Mouse (Mus musculus) G1E (cell line): ENCODE data around the gene AL607142.1. TPM values are rescaled to one million over a fixed set of nuclear protein-coding genes. Genes with fewer than 3 reads are reported as not detected.

Source experiments
- ATAC-seq: 2 replicates; pipeline ENCODE4 v1.8.0; 2016; ENCODE audit warnings: mild to moderate bottlenecking; ENCODE audit not compliant: insufficient number of reproducible peaks, poor library complexity, low FRiP score, severe bottlenecking; ENCODE audit errors: extremely low read depth
- DNase-seq: peaks from one replicate; pipeline ENCODE4 v3.0.0; 2012; ENCODE audit warnings: low spot score
- H3K27me3 ChIP-seq: 2 replicates; pipeline ENCODE4 v1.6.1; 2012; ENCODE audit warnings: mild to moderate bottlenecking, low read length, inconsistent platforms; ENCODE audit not compliant: insufficient read depth
- H3K36me3 ChIP-seq: replicated peaks from 2 replicates; pipeline ENCODE3; 2012; ENCODE audit warnings: mild to moderate bottlenecking, inconsistent platforms
- H3K4me1 ChIP-seq: 2 replicates; pipeline ENCODE4 v1.6.1; 2012; ENCODE audit warnings: low read depth, low read length, inconsistent platforms, mixed read lengths; ENCODE audit not compliant: insufficient read depth
- H3K4me3 ChIP-seq: 2 replicates; pipeline ENCODE4 v1.5.1; 2012; ENCODE audit warnings: low read depth, mild to moderate bottlenecking, inconsistent platforms, low read length, moderate library complexity, mixed read lengths
- H3K9me3 ChIP-seq: replicated peaks from 2 replicates; pipeline ENCODE4 v1.6.1; 2012; ENCODE audit warnings: inconsistent platforms
- CTCF ChIP-seq: IDR thresholded peaks from 2 replicates; pipeline ENCODE4 v1.5.1; 2012; ENCODE audit warnings: low read depth, low read length, inconsistent platforms, mixed read lengths
- GATA1 ChIP-seq: IDR thresholded peaks from 2 replicates; pipeline ENCODE4 v1.6.1; 2012; ENCODE audit warnings: borderline replicate concordance, low read length, inconsistent platforms, mixed read lengths
- GATA2 ChIP-seq: IDR thresholded peaks from 2 replicates; pipeline ENCODE4 v1.6.1; 2012; ENCODE audit warnings: low read depth, low read length, inconsistent platforms, borderline replicate concordance
- POLR2AphosphoS5 ChIP-seq: IDR thresholded peaks from 2 replicates; pipeline ENCODE4 v1.6.1; 2012; ENCODE audit warnings: low read depth, low read length, inconsistent platforms; ENCODE audit not compliant: insufficient replicate concordance
- TAL1 ChIP-seq: conservative IDR thresholded peaks from 2 replicates; pipeline ENCODE4 v1.6.1; 2012; ENCODE audit warnings: low read depth, low read length, inconsistent platforms, mixed read lengths
- polyA plus RNA-seq: library from polyadenylated mRNA; stranded (reverse); fragments of >175 nt; gene quantifications from 2 replicates; pipeline ENCODE4 v1.2.3, GENCODE M21; 2012
- total RNA-seq, 2 experiments: library from RNA; stranded (forward) in 1 of 2; stranded (reverse) in 1 of 2; fragments of 200-1000 nt in 1 of 2; fragments of >200 nt in 1 of 2; fragmentation: Nextera tagmentation in 1 of 2; gene quantifications; 2 replicates each; pipeline ENCODE4 v1.2.3; 2014 to 2017

The AL607142.1 gene
- total and polyA plus RNA-seq, 3 experiments = not detected

- TF ChIP-seq TAL1 (no peak), POLR2AphosphoS5 (no peak), GATA1 (no peak), CTCF (no peak), GATA2 (no peak)
- Histone ChIP-seq H3K36me3 (no peaks in the 10 kb centered on the region), H3K9me3 (peaks cover 86% of the 10 kb centered on the region), H3K4me1 (no peaks in the 10 kb centered on the region), H3K27me3 (no peaks in the 10 kb centered on the region), H3K4me3 (no peak overlapping the region)
- DNase-seq (no peak), ATAC-seq (no peak)
Observed at GRCm38 (mm10) chr4:120045131-120045537, 19.7 kb upstream of the AL607142.1 start.

- H3K4me3 ChIP-seq = no peak overlapping the region
- ATAC-seq = no peak
- peaks cover 86% of the 10 kb centered on the region for H3K9me3 ChIP-seq
- H3K27me3 ChIP-seq = no peaks in the 10 kb centered on the region
- no peak for TF ChIP-seq GATA2
- no peak for TF ChIP-seq GATA1
- TF ChIP-seq POLR2AphosphoS5 = no peak
- no peak for TF ChIP-seq TAL1
- no peak for TF ChIP-seq CTCF
- no peak for DNase-seq
- H3K36me3 ChIP-seq = no peaks in the 10 kb centered on the region
- H3K4me1 ChIP-seq = no peaks in the 10 kb centered on the region
Observed at GRCm38 (mm10) chr4:120045871-120046270, 18.9 kb upstream of the AL607142.1 start.

- Histone ChIP-seq H3K4me1 (no peaks in the 10 kb centered on the region), H3K36me3 (no peaks in the 10 kb centered on the region), H3K9me3 (peaks cover 86% of the 10 kb centered on the region), H3K27me3 (no peaks in the 10 kb centered on the region), H3K4me3 (no peak overlapping the region)
- DNase-seq (no peak), ATAC-seq (no peak)
- TF ChIP-seq TAL1 = no peak
- no peak for TF ChIP-seq POLR2AphosphoS5
- no peak for TF ChIP-seq GATA2
- TF ChIP-seq CTCF = no peak
- TF ChIP-seq GATA1 = no peak
Observed at GRCm38 (mm10) chr4:120047060-120047459, 17.7 kb upstream of the AL607142.1 start.

- Histone ChIP-seq H3K27me3 (no peaks in the 10 kb centered on the region), H3K9me3 (peaks cover 87% of the 10 kb centered on the region), H3K4me3 (no peak overlapping the region), H3K4me1 (no peaks in the 10 kb centered on the region), H3K36me3 (no peaks in the 10 kb centered on the region)
- no peak for ATAC-seq
- DNase-seq = no peak
- TF ChIP-seq TAL1 (no peak), GATA1 (no peak), CTCF (no peak), GATA2 (no peak), POLR2AphosphoS5 (no peak)
Observed at GRCm38 (mm10) chr4:120048274-120048673, 16.5 kb upstream of the AL607142.1 start.

- Histone ChIP-seq H3K27me3 (no peaks in the 10 kb centered on the region), H3K4me1 (no peaks in the 10 kb centered on the region), H3K9me3 (peaks cover 90% of the 10 kb centered on the region), H3K36me3 (no peaks in the 10 kb centered on the region), H3K4me3 (no peak overlapping the region)
- DNase-seq (no peak), ATAC-seq (no peak)
- TF ChIP-seq GATA1 = no peak
- TF ChIP-seq CTCF = no peak
- TF ChIP-seq POLR2AphosphoS5 = no peak
- TF ChIP-seq TAL1 = no peak
- TF ChIP-seq GATA2 = no peak
Observed at GRCm38 (mm10) chr4:120049857-120050256, 14.9 kb upstream of the AL607142.1 start.

- no peaks in the 10 kb centered on the region for H3K36me3 ChIP-seq
- no peaks in the 10 kb centered on the region for H3K27me3 ChIP-seq
- no peaks in the 10 kb centered on the region for H3K4me1 ChIP-seq
- TF ChIP-seq GATA2 (no peak), CTCF (no peak), POLR2AphosphoS5 (no peak), TAL1 (no peak), GATA1 (no peak)
- no peak for ATAC-seq
- peaks cover 89% of the 10 kb centered on the region for H3K9me3 ChIP-seq
- DNase-seq = no peak
- H3K4me3 ChIP-seq = no peak overlapping the region
Observed at GRCm38 (mm10) chr4:120052481-120052880, 12.3 kb upstream of the AL607142.1 start.
